Mouse (Mus musculus) retina, adult 2 months (tissue): ENCODE data around the gene Cysltr2.

Source experiments
- DNase-seq: peaks from one replicate; pipeline ENCODE4 v3.0.0-alpha.2; 2012; ENCODE audit warnings: low read depth, low spot score

Cysltr2 gene

GRCm38 (mm10) chr14:72985113-72985512 is 63.8 kb downstream of the Cysltr2 start:
- DNase-seq = no peak

GRCm38 (mm10) chr14:72983456-72983855 is 65.5 kb downstream of the Cysltr2 start:
- peak; percentile 53 for DNase-seq

GRCm38 (mm10) chr14:72982981-72983436 is 65.9 kb downstream of the Cysltr2 start:
- DNase-seq = no peak

GRCm38 (mm10) chr14:72980761-72981160 is 68.2 kb downstream of the Cysltr2 start:
- DNase-seq = no peak

- DNase-seq = no peak
Observed at GRCm38 (mm10) chr14:72980106-72980505, 68.8 kb downstream of the Cysltr2 start.

- DNase-seq = no peak
Observed at GRCm38 (mm10) chr14:72976111-72976510, 72.8 kb downstream of the Cysltr2 start.
